Mouse (Mus musculus) bone marrow, adult 2 months (tissue): ENCODE data around the gene 1700125H20Rik. TPM values are rescaled to one million over a fixed set of nuclear protein-coding genes. Genes with fewer than 3 reads are reported as not detected.
A peak's percentile ranks its signal among the peaks of the same experiment; 100 is the strongest.

Source experiments
- H3K27ac ChIP-seq: fragments of 200-500 bp; 2 replicates; pipeline ENCODE4 v1.5.1; 2012; ENCODE audit warnings: low read depth, mild to moderate bottlenecking, control low read depth, inconsistent platforms, low read length; ENCODE audit not compliant: control insufficient read depth, poor library complexity, insufficient read depth
- H3K4me1 ChIP-seq: fragments of 200-500 bp; 2 replicates; pipeline ENCODE4 v1.6.1; 2011; ENCODE audit warnings: low read length; ENCODE audit not compliant: control insufficient read depth, insufficient read depth
- H3K4me3 ChIP-seq: fragments of 200-500 bp; replicated peaks from 2 replicates; pipeline ENCODE3; 2011; ENCODE audit warnings: mild to moderate bottlenecking, low read depth, low read length, control low read depth; ENCODE audit not compliant: control insufficient read depth
- CTCF ChIP-seq: fragments of 200-500 bp; IDR thresholded peaks from 2 replicates; pipeline ENCODE4 v1.5.1; 2011; ENCODE audit warnings: low read length, control low read depth; ENCODE audit not compliant: control insufficient read depth, insufficient read depth
- POLR2A ChIP-seq: fragments of 200-500 bp; IDR thresholded peaks from 2 replicates; pipeline ENCODE4 v1.6.1; 2011; ENCODE audit warnings: low read depth, mild to moderate bottlenecking, control low read depth, low read length, borderline replicate concordance; ENCODE audit not compliant: control insufficient read depth
- WGBS: fragments of 180-500 bp; shearing (Covaris S2); methylation state at CpG from one replicate; pipeline ENCODE4 v1.1.7; 2018; 5-methylcytosine and 5-hydroxymethylcytosine counted together
- polyA plus RNA-seq: library from polyadenylated mRNA; stranded (reverse); fragments of >200 nt; gene quantifications from 2 replicates; pipeline ENCODE4 v1.2.4, GENCODE M21; 2011; ENCODE audit warnings: low replicate concordance; ENCODE audit not compliant: missing spikeins, insufficient read depth, insufficient read length

Gene 1700125H20Rik
- polyA plus RNA-seq, 1 experiment: not detected

DNA sequence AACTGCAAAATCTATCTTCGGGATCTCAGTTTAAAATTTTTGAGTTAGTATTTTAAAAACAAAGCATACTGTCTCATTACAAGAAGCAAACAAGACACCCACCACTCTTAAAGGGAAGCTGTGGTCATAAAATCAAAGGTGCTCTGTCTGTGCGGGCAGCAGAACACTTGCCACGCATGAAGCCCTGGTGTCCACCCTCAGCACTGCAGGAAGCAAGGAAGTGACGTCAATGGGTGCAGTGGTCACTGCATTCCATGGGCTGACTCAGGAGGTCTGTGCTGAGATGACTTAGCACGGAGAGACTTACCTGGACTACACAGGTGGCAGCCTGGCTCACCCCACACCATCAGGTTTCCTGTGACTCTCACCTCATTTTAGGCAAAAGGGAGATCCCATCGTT is 7.6 kb downstream of the 1700125H20Rik start:
- no peaks in the 10 kb centered on the region for H3K4me1 ChIP-seq
- H3K4me3 ChIP-seq: no peak overlapping the region
- 66% methylated on average over 6 of the region's 6 CpGs for WGBS
- no peak overlapping the region for H3K27ac ChIP-seq
- TF ChIP-seq POLR2A (no peak), CTCF (no peak)

DNA sequence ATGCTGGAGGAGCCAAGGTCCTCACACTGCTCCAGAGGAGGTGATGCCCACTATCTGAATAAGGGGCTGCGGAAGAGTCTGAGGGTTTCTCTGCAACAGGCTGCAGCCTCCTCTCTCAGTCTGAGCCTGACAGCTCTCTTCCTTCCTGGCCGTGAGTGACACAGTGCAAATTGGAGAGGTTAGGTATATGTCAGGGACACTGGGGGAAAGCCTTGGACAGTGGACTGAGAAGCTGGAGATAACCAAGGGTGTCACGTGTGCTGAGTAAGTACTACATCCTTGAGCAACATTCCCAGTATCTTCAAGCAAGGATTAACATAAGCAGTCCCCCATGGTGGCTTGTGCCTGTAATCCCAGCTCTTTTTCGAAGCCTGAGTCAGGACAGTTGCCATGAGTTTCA is 8.2 kb downstream of the 1700125H20Rik start:
- WGBS: 80% methylated on average over 4 of the region's 4 CpGs
- TF ChIP-seq CTCF: no peak
- no peak for TF ChIP-seq POLR2A
- Histone ChIP-seq H3K4me3 (no peak overlapping the region), H3K4me1 (no peaks in the 10 kb centered on the region; the same call in 1 of the 2 replicates), H3K27ac (no peak overlapping the region)

DNA sequence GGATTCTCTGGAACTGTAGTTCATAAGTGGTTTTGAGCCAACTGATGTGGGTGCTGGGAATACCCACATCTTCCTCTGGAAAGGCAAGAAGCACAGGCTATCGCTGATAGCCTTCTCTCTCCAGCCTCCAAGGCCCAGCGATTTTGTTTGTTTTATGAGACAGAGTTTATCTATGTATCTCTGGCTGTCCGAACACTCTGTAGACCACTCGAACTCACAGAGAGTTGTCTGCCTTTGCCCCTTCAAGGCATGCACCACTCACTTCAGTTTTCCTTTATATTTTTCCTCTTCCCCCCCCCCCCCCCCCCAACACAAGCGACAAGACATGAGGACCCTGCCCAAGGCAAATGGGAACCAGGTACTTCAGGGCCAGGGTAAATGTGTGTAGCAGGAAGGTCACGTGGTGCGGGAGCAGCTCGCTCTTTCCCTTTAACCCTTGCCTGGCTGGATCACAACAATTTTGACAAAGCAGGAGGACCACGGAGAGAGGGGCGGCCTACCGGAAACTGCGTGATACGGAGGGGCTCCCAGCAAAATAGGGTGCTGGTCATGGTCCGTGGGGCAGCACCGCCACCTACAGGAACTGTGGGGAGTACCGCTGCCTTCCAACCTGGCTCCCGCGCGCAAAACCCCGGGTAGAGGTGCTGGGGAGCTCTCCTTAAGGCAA is 12.5 kb downstream of the 1700125H20Rik start:
- Histone ChIP-seq H3K27ac (no peak overlapping the region), H3K4me1 (no peaks in the 10 kb centered on the region; the same call in 1 of the 2 replicates), H3K4me3 (peak overlapping the region; percentile 49)
- 8% methylated on average over 20 of the region's 20 CpGs for WGBS
- peak; percentile 81 for TF ChIP-seq CTCF
- TF ChIP-seq POLR2A: 0 out of 2 replicates have a peak, but pooled peaks have one; percentile 25

DNA sequence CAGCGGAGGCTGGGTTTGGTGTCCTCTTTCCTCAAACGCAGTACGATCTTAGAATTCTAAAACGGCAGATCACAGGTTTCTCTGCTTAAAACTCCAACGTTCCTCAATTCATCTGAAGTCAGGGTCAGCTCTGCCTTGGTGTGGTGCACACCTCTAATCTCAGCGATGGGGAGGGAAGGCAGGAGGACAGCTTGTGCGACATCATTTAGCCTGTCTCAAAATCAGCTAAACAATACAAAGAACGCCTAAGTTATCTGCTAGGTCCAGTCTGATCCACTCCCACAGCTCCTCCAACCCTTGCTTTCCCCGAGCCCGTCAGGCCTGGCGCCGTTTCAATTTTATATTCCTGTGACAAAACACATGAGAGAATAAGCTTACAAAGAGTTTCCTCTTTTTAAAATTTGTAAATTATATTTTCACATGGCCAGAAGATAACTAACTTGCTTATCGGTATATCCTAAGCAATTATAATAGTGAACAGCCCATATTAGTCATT is 13.1 kb downstream of the 1700125H20Rik start:
- Histone ChIP-seq H3K27ac (no peak overlapping the region), H3K4me3 (no peak overlapping the region), H3K4me1 (no peaks in the 10 kb centered on the region; the same call in 1 of the 2 replicates)
- no peak for TF ChIP-seq POLR2A
- TF ChIP-seq CTCF: no peak
- 20% methylated on average over 13 of the region's 13 CpGs for WGBS

DNA sequence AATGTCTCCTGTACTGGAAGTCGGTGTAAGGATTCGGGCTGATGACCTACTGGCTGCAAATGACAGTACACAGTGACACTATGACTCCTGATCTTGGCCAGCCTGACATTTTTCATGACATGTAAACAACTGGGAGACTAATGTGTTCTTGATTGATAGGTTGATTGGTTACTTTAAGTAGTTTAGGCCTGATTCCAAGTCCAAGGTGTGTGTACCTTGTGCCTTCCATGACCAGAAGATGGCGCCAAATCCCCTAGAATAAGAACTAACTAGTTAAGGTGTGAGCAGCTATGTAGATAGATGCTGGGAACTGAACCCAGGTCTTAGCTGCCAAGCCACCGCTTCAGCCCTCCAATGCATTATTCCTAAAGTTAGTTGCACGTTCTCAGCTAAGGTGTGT is 13.9 kb downstream of the 1700125H20Rik start:
- Histone ChIP-seq H3K4me1 (no peaks in the 10 kb centered on the region; the same call in 1 of the 2 replicates), H3K27ac (no peak overlapping the region), H3K4me3 (no peak overlapping the region)
- WGBS: 85% methylated on average over 5 of the region's 5 CpGs
- TF ChIP-seq CTCF: peak; percentile 42
- no peak for TF ChIP-seq POLR2A

DNA sequence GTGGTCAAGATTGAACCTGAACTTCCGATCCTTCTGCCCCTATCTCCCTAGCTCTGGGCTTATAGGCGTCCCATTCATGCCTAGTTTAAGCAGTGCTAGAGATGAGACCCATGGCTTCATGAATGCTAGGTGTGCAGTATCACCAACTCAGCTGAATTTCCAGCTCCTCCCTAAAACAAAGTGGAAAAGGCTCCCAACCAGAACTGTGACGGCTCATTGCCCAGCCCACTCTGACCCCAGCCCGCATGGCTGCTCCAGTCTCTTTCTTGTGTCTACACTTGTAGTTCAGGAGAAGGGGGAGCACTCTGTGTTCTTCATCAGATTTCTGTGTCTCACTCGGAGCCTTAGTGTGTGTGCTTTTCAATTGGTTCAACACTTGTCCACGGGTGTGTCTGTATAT is 14.6 kb downstream of the 1700125H20Rik start:
- no peak overlapping the region for H3K4me3 ChIP-seq
- H3K4me1 ChIP-seq: no peaks in the 10 kb centered on the region; the same call in 1 of the 2 replicates
- TF ChIP-seq POLR2A: no peak
- no peak for TF ChIP-seq CTCF
- no peak overlapping the region for H3K27ac ChIP-seq
- 89% methylated on average over 6 of the region's 6 CpGs for WGBS

DNA sequence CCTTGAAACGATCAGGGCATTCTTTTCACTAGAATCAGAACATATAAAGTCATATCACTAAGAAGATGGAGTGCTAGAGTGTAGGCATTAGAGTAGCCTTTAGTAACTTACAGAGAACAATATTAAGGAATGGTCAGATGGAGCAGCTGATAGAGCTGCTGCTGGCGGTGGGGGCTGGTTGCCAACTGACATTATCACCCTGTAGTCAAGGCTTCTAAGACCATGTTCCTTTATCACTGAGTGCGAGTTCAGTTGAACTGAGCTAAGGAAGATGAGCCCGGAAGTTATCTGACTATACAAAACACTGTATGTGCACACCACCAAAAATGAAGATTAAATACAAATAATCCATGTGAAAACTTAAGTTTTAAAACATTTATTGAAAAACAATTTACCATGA is 18.9 kb downstream of the 1700125H20Rik start:
- TF ChIP-seq POLR2A (no peak), CTCF (no peak)
- WGBS: 66% methylated on average over 4 of the region's 4 CpGs
- Histone ChIP-seq H3K4me3 (no peak overlapping the region), H3K27ac (no peak overlapping the region), H3K4me1 (no peaks in the 10 kb centered on the region)

DNA sequence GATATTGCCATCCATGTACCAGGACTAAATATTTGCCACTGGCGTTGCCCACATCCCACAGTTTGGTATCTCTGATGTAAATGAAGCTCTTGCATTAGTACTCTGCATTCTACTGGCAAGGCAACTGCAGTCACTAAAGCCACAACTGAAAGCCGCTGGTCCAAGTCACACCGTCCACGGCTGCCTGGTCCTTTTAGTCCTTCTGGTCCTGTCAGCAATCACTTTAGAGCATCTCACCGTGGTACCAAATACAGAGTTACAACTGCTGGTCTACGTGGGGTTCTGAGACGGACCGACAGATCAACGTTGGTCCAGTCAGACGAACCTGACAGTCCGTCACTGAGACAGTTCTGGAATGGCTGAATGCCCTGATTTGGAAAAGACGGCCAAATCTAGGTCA is 20.5 kb downstream of the 1700125H20Rik start:
- TF ChIP-seq POLR2A (no peak), CTCF (no peak)
- no peak overlapping the region for H3K27ac ChIP-seq
- 91% methylated on average over 12 of the region's 12 CpGs for WGBS
- H3K4me1 ChIP-seq: no peaks in the 10 kb centered on the region
- H3K4me3 ChIP-seq: no peak overlapping the region
